Mouse (Mus musculus) layer of hippocampus, adult 6 months (tissue): ENCODE data around the gene Gm45140. TPM values are rescaled to one million over a fixed set of nuclear protein-coding genes. Genes with fewer than 3 reads are reported as not detected.

Experiments used
- long read RNA-seq, 2 experiments: library from polyadenylated mRNA; unstranded; transcript quantifications; one replicate each; pipeline ENCODE4 v2.0.0; 2019 to 2020
- polyA plus RNA-seq: library from polyadenylated mRNA; unstranded; fragments of <200 nt; fragmentation: Nextera tagmentation; gene quantifications from 2 replicates; pipeline ENCODE4 v1.2.3, GENCODE M21; 2021

The Gm45140 gene
- polyA plus RNA-seq, result 1.1 and 1.5 TPM in 2 replicates
- long read RNA-seq, experiment 1, partial matches to known transcripts, result 0 of 3 reads
- long read RNA-seq, experiment 1, other reads (novel, unspliced or antisense), result 3 of 3 reads
- long read RNA-seq, experiment 2, result 0 reads

GRCm38 (mm10) chr6:87835695-87836094 is at the start of gene Gm45140:
TSS of gene Gm45140 (minus strand) at chr6:87835795.

DNA sequence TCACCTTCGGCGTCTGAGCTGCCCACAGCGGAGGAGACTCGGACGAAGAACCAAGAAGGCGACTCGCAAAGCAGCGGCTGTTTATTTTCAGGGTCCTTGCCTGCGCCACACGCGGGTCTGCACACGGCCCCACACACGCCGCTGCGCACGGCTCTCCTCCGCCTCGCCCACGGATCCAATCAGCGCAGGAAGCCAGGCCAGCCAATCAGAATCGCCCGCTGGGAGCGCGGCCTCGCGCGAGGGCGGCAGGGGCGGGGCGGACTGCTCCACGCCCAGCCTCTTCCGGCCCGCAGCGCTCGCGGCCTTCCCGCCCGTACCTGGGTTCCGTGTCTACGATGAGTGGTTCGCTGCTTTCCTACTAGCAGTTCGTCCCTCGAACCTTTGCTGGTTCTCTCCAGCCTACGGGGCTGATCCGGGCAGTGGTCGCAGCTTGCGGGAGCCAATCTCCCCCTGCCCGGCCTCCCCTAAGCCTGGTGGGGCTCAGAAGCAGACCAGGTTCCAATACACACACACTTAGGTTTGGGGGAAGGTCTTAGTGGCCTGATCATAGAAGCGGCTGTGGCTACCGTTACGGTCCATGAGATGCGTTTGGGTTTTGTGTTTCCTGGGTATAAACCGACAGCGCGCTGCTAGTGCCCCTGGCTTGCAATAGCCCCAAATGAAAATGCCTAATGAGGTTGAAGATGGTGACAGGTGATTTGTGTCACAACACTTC is 15.5 kb upstream of the Gm45140 start, which contains the start of gene Cnbp:
Gene Cnbp (minus strand): TSS at position 207 of the 715 bp plus-strand sequence.

GRCm38 (mm10) chr6:87838551-87839197 is 3.1 kb upstream of the Gm45140 start, which contains the start of gene Isy1:
TSS of gene Isy1 (minus strand) at chr6:87838798.

GRCm38 (mm10) chr6:87811675-87812338 is 23.8 kb downstream of the Gm45140 start, which contains the start of gene Rab43:
TSS of gene Rab43 (minus strand) at chr6:87812164.

GRCm38 (mm10) chr6:87777842-87778241 is 57.8 kb downstream of the Gm45140 start, which contains the start of gene Gp9:
TSS of gene Gp9 (plus strand) at chr6:87778072.

Other genes with a start within 250 kb of the Gm45140 start
- gene Prokr1, start 245.1 kb downstream of the Gm45140 start, polyA plus RNA-seq, result 0.08 and 0.11 TPM in 2 replicates
- gene Aplf, start 163.6 kb downstream of the Gm45140 start, polyA plus RNA-seq, result 2.5 and 2.7 TPM in 2 replicates
- 7.2 and 8.0 TPM in 2 replicates for gene Efcc1, start 104.9 kb downstream of the Gm45140 start, polyA plus RNA-seq
- gene Gp9, start 57.7 kb downstream of the Gm45140 start, polyA plus RNA-seq, result 1.3 and 1.6 TPM in 2 replicates
- 2.4 and 4.0 TPM in 2 replicates for gene Rab43, start 23.6 kb downstream of the Gm45140 start, polyA plus RNA-seq
- 15.6 and 21.5 TPM in 2 replicates for gene Isy1, start 3.0 kb upstream of the Gm45140 start, polyA plus RNA-seq
- gene Cnbp, start 15.3 kb upstream of the Gm45140 start, polyA plus RNA-seq, result 634 and 685 TPM in 2 replicates
- 159 and 160 TPM in 2 replicates for gene Copg1, start 52.0 kb upstream of the Gm45140 start, polyA plus RNA-seq
- 21.7 and 27.4 TPM in 2 replicates for gene Hmces, start 78.1 kb upstream of the Gm45140 start, polyA plus RNA-seq
- 1.7 and 2.0 TPM in 2 replicates for gene H1fx, start 145.8 kb upstream of the Gm45140 start, polyA plus RNA-seq
- 363 and 374 TPM in 2 replicates for gene Rab7, start 209.5 kb upstream of the Gm45140 start, polyA plus RNA-seq
- gene Rpn1, start 248.7 kb upstream of the Gm45140 start, polyA plus RNA-seq, result 106 and 110 TPM in 2 replicates